In genomic region chr5:105146447-105146846, GRCm38 (mm10) we compare ENCODE assay signal across 15 mouse cellular contexts. TPM values are rescaled to one million over a fixed set of nuclear protein-coding genes. Genes with fewer than 3 reads are reported as not detected.
A peak's percentile ranks its signal among the peaks of the same experiment; 100 is the strongest.
DNase-seq lines count a peak whose midpoint lies in the region; ATAC-seq and TF ChIP-seq lines count a peak whose summit lies in the region.
"Had no signal": no experiment of that assay in that cellular context is flagged by ENCODE, and none has a peak within 500 bp of the region (broad histone marks: within the 10 kb centered on the region; RNA-seq: fewer than 3 reads in every experiment).

No protein-coding gene starts in this region.

- DNase-seq in kidney, adult 11 months = peak; percentile 36
- no peak for DNase-seq in thymus, adult 2 months
- no peak for DNase-seq in thymus, postnatal 4 days
- peak; percentile 5 to 18 for DNase-seq in heart, postnatal 14 days
- no peak for DNase-seq in adrenal gland, postnatal 14 days
- DNase-seq in embryo, embryonic 10.5 days (ENCODE audit: low spot score) = no peak
- DNase-seq: cerebellum, adult 11 months; right cerebral cortex, postnatal 14 days had no signal

- TF ChIP-seq POLR2A in thymus, adult 2 months (IDR thresholded peaks at IDR 0.05; ENCODE audit: control insufficient read depth, extremely low read depth, insufficient read depth, low read length, poor library complexity) = no peak
- no peak for TF ChIP-seq POLR2A in small intestine, adult 2 months (IDR thresholded peaks at IDR 0.05; ENCODE audit: low read depth, low read length)

- intact Hi-C loops in heart, postnatal 14 days (cut with DNase I) = loop anchor here (5.0 kb wide), 1 partner anchor 151 kb away; no protein-coding TSS in a partner anchor

- no peak for TF ChIP-seq CTCF in thymus, adult 2 months (IDR thresholded peaks at IDR 0.05; ENCODE audit: borderline replicate concordance, control insufficient read depth, extremely low read depth, insufficient read depth, low read length, poor library complexity)
- no peak for TF ChIP-seq CTCF in small intestine, adult 2 months (IDR thresholded peaks at IDR 0.05; ENCODE audit: extremely low read depth, insufficient read length, insufficient replicate concordance, low read depth, low read length)

- H3K4me1 ChIP-seq in kidney, embryonic 14.5 days (ENCODE audit: control insufficient read depth, insufficient read depth, low read length) = no peaks in the 10 kb centered on the region
- H3K4me1 ChIP-seq in thymus, adult 2 months (replicated peaks; ENCODE audit: control insufficient read depth, insufficient read depth, low read length) = peaks cover 31% of the 10 kb centered on the region
- peaks cover 7% of the 10 kb centered on the region; the same call in 1 of the 2 replicates for H3K4me1 ChIP-seq in small intestine, adult 2 months (ENCODE audit: control insufficient read depth, insufficient read depth, insufficient read length, low read length)
- H3K4me1 ChIP-seq: limb, embryonic 12.5 days; lung, embryonic 15.5 days; neural tube, embryonic 15.5 days had no signal

- H3K9me3 ChIP-seq in kidney, embryonic 14.5 days (ENCODE audit: control insufficient read depth, low read length) = no peaks in the 10 kb centered on the region
- H3K9me3 ChIP-seq: limb, embryonic 12.5 days; lung, embryonic 15.5 days; neural tube, embryonic 15.5 days had no signal

- H3K27me3 ChIP-seq in kidney, embryonic 14.5 days (ENCODE audit: control insufficient read depth, insufficient read depth, low read length) = no peaks in the 10 kb centered on the region
- no peaks in the 10 kb centered on the region for H3K27me3 ChIP-seq in thymus, adult 2 months (ENCODE audit: control insufficient read depth, insufficient read depth, low read length)
- H3K27me3 ChIP-seq in small intestine, adult 2 months (ENCODE audit: control insufficient read depth, insufficient read depth, low read length) = no peaks in the 10 kb centered on the region
- H3K27me3 ChIP-seq: limb, embryonic 12.5 days; lung, embryonic 15.5 days; neural tube, embryonic 15.5 days had no signal

- H3K4me3 ChIP-seq in kidney, embryonic 14.5 days (ENCODE audit: low read length) = no peak overlapping the region
- H3K4me3 ChIP-seq in thymus, adult 2 months (ENCODE audit: control insufficient read depth, insufficient read depth, low read length) = no peak overlapping the region
- H3K4me3 ChIP-seq in small intestine, adult 2 months (ENCODE audit: low read depth, low read length) = no peak overlapping the region
- H3K4me3 ChIP-seq: limb, embryonic 12.5 days; lung, embryonic 15.5 days; neural tube, embryonic 15.5 days had no signal

- H3K36me3 ChIP-seq in kidney, embryonic 14.5 days (ENCODE audit: control insufficient read depth, insufficient read depth, low read length) = no peaks in the 10 kb centered on the region
- no peaks in the 10 kb centered on the region for H3K36me3 ChIP-seq in thymus, adult 2 months (ENCODE audit: control insufficient read depth, insufficient read depth, low read length)
- H3K36me3 ChIP-seq in small intestine, adult 2 months (ENCODE audit: control insufficient read depth, insufficient read depth, low read length) = no peaks in the 10 kb centered on the region
- H3K36me3 ChIP-seq: limb, embryonic 12.5 days; lung, embryonic 15.5 days; neural tube, embryonic 15.5 days had no signal

- H3K4me2 ChIP-seq in kidney, embryonic 14.5 days (replicated peaks; ENCODE audit: low read depth, low read length) = no peak overlapping the region
- H3K4me2 ChIP-seq: hindbrain, embryonic 14.5 days; limb, embryonic 12.5 days; lung, embryonic 15.5 days; neural tube, embryonic 15.5 days had no signal

- no peak overlapping the region for H3K9ac ChIP-seq in kidney, embryonic 14.5 days (ENCODE audit: low read depth, low read length)
- H3K9ac ChIP-seq: hindbrain, embryonic 14.5 days; limb, embryonic 12.5 days; lung, embryonic 15.5 days; neural tube, embryonic 15.5 days had no signal

- H3K27ac ChIP-seq in kidney, embryonic 14.5 days (ENCODE audit: low read depth, low read length) = no peak overlapping the region
- peak overlapping the region; percentile 20; the same call in 1 of the 2 replicates for H3K27ac ChIP-seq in thymus, adult 2 months (ENCODE audit: control insufficient read depth, insufficient read depth, low read length)
- peak overlapping the region; percentile 60; the same call in 1 of the 2 replicates for H3K27ac ChIP-seq in small intestine, adult 2 months (ENCODE audit: insufficient read depth, low read depth, low read length)
- H3K27ac ChIP-seq: hindbrain, embryonic 14.5 days; limb, embryonic 12.5 days; lung, embryonic 15.5 days; neural tube, embryonic 15.5 days had no signal

- ATAC-seq in kidney, embryonic 14.5 days (ENCODE audit: low FRiP score, low TSS enrichment) = no peak

RNA-seq across cellular contexts. Expression of gene Gbp4, which starts 7.1 kb away (rescaled TPM):
- 0.24 and 0.31 TPM in 2 replicates for polyA plus RNA-seq in kidney, embryonic 14.5 days (2014; fragmentation: Nextera tagmentation; extraction: Ambion mirVana)
- polyA plus RNA-seq in thymus, adult 2 months (2012; rRNA removed) = 126 and 130 TPM in 2 replicates
- 1 to 10 TPM; 6.5 to 7.0 TPM for total RNA-seq in heart, postnatal 14 days (2021)
- 3.3 and 4.9 TPM in 2 replicates for polyA plus RNA-seq in small intestine, adult 2 months (2012; rRNA removed)
- 4.4 and 10.9 TPM in 2 replicates for total RNA-seq in adrenal gland, postnatal 14 days (2021)
- polyA plus RNA-seq: C2C12 had no signal

RNA-seq across cellular contexts. Expression of gene Gbp8, which starts 7.1 kb away (rescaled TPM):
- polyA plus RNA-seq in kidney, embryonic 14.5 days (2014; fragmentation: Nextera tagmentation; extraction: Ambion mirVana) = 0.31 and 0.39 TPM in 2 replicates
- 67.9 and 78.9 TPM in 2 replicates for polyA plus RNA-seq in thymus, adult 2 months (2012; rRNA removed)
- total RNA-seq in heart, postnatal 14 days (2021) = 1 to 10 TPM in 1 of 2 experiments, under 1 TPM in 1; 0.10 to 1.3 TPM
- polyA plus RNA-seq in small intestine, adult 2 months (2012; rRNA removed) = 1.3 and 2.7 TPM in 2 replicates
- total RNA-seq in adrenal gland, postnatal 14 days (2021) = 0.74 and 2.5 TPM in 2 replicates
- polyA plus RNA-seq: C2C12; limb, embryonic 12.5 days had no signal

RNA-seq across cellular contexts. Expression of gene Gbp9, which starts 7.1 kb away (rescaled TPM):
- 0.76 and 2.1 TPM in 2 replicates for polyA plus RNA-seq in kidney, embryonic 14.5 days (2014; fragmentation: Nextera tagmentation; extraction: Ambion mirVana)
- 19.9 and 20.6 TPM in 2 replicates for polyA plus RNA-seq in thymus, adult 2 months (2012; rRNA removed)
- 10 to 100 TPM; 10.2 to 12.2 TPM for total RNA-seq in heart, postnatal 14 days (2021)
- polyA plus RNA-seq in small intestine, adult 2 months (2012; rRNA removed) = 0.66 and 1.3 TPM in 2 replicates
- 7.2 and 12.3 TPM in 2 replicates for total RNA-seq in adrenal gland, postnatal 14 days (2021)
- polyA plus RNA-seq: C2C12 had no signal

Comparison
In these comparisons a context has a peak if more than half of its experiments do, and no peak if none do; other contexts are left out.
1. DNase-seq: peak in kidney, adult 11 months (single experiment) and heart, postnatal 14 days (2 of 2); none in thymus, adult 2 months (single experiment), thymus, postnatal 4 days (single experiment), adrenal gland, postnatal 14 days (single experiment) and embryo, embryonic 10.5 days (single experiment).
2. RNA of gene Gbp4, which starts 7.1 kb away (polyA plus RNA-seq): 126 to 130 TPM in thymus, adult 2 months; 3.3 to 4.9 TPM in small intestine, adult 2 months and 0.24 to 0.31 TPM in kidney, embryonic 14.5 days; every median in the first group is over 10 times any median in the second.
3. RNA of gene Gbp8, which starts 7.1 kb away (polyA plus RNA-seq): 67.9 to 78.9 TPM in thymus, adult 2 months; 1.3 to 2.7 TPM in small intestine, adult 2 months and 0.31 to 0.39 TPM in kidney, embryonic 14.5 days; every median in the first group is over 10 times any median in the second.